Mouse (Mus musculus) spleen, postnatal 14 days (tissue): ENCODE results near the gene Wbp1l.
"Not testable (repeated sequence)": the region's sequence is repeated elsewhere in the genome, so short reads cannot be mapped to it uniquely, and the experiment has no call there.

Experiments used
- DNase-seq, 2 experiments: peaks; one replicate each; pipeline ENCODE4 v3.0.0; 2021 to 2022; ENCODE audit warnings: low spot score in 2 of 2

Wbp1l gene

GRCm38 (mm10) chr19:46598720-46599252 lies at the start of gene Wbp1l:
Wbp1l (plus strand) TSS chr19:46599084.
- peak; percentile 84 to 87 for DNase-seq

GRCm38 (mm10) chr19:46550385-46550784 lies 48.5 kb upstream of the Wbp1l start:
- DNase-seq = no peak

- no peak for DNase-seq
These were observed 46.4 kb upstream of the Wbp1l start for GRCm38 (mm10) chr19:46552496-46552895.

GRCm38 (mm10) chr19:46553541-46553955 lies 45.3 kb upstream of the Wbp1l start:
- no peak for DNase-seq

- DNase-seq = no peak
These were observed 40.9 kb upstream of the Wbp1l start for GRCm38 (mm10) chr19:46558009-46558408.

GRCm38 (mm10) chr19:46558631-46559030 lies 40.3 kb upstream of the Wbp1l start:
- DNase-seq = no peak

GRCm38 (mm10) chr19:46562132-46562531 lies 36.8 kb upstream of the Wbp1l start:
- DNase-seq = peak in 1 of 2 experiments; percentile 35

GRCm38 (mm10) chr19:46562581-46563515 lies 36.0 kb upstream of the Wbp1l start:
- DNase-seq = no peak

- no peak for DNase-seq
These were observed 35.3 kb upstream of the Wbp1l start for GRCm38 (mm10) chr19:46563603-46564002.

GRCm38 (mm10) chr19:46564043-46564462 lies 34.8 kb upstream of the Wbp1l start:
- DNase-seq = no peak

- not testable (repeated sequence) for DNase-seq
These were observed 27.5 kb upstream of the Wbp1l start for GRCm38 (mm10) chr19:46571211-46571877.

GRCm38 (mm10) chr19:46571878-46572244 lies 27.0 kb upstream of the Wbp1l start:
- DNase-seq = no peak

- DNase-seq = no peak
These were observed 26.3 kb upstream of the Wbp1l start for GRCm38 (mm10) chr19:46572548-46572947.

- DNase-seq = peak; percentile 88 to 93
These were observed 25.6 kb upstream of the Wbp1l start, which contains the start of the genes Arl3 and Sfxn2 for GRCm38 (mm10) chr19:46572951-46573937. Arl3 (minus strand) TSS chr19:46573198. Sfxn2 (plus strand) TSS chr19:46573365.

- DNase-seq = no peak
These were observed 24.9 kb upstream of the Wbp1l start for GRCm38 (mm10) chr19:46573990-46574389.

- DNase-seq = no peak
These were observed 23.7 kb upstream of the Wbp1l start for GRCm38 (mm10) chr19:46575196-46575595.

- peak; percentile 54 to 79 for DNase-seq
These were observed 10.9 kb upstream of the Wbp1l start for GRCm38 (mm10) chr19:46587823-46588508.

GRCm38 (mm10) chr19:46591575-46591974 lies 7.3 kb upstream of the Wbp1l start:
- no peak for DNase-seq

GRCm38 (mm10) chr19:46592751-46593439 lies 6.0 kb upstream of the Wbp1l start:
- DNase-seq = no peak

GRCm38 (mm10) chr19:46598187-46598586 lies 697 bp upstream of the Wbp1l start:
- no peak for DNase-seq
